Mouse (Mus musculus) CD4-positive, CD25-positive, alpha-beta regulatory T cell, adult 9 weeks (primary cell): ENCODE data around the gene Tmem213. TPM values are rescaled to one million over a fixed set of nuclear protein-coding genes. Genes with fewer than 3 reads are reported as not detected.

Experiments used
- polyA plus RNA-seq: library from polyadenylated mRNA; unstranded; fragments of 100-300 nt; shearing (Covaris generic); gene quantifications from one replicate; pipeline ENCODE4 v1.2.1, GENCODE M21; 2017

The Tmem213 gene
- not detected for polyA plus RNA-seq

GRCm38 (mm10) chr6:38109160-38109795 is at the start of gene Tmem213:
Tmem213 (plus strand) TSS chr6:38109255.

GRCm38 (mm10) chr6:38124207-38124835 is 15.3 kb downstream of the Tmem213 start, which contains the start of gene Atp6v0a4:
Atp6v0a4 (minus strand) TSS chr6:38124586.

Other genes with a start within 250 kb of the Tmem213 start
- 6.6 TPM for gene Trim24, start 238.4 kb upstream of the Tmem213 start, polyA plus RNA-seq
- gene Svopl, start 62.3 kb upstream of the Tmem213 start, polyA plus RNA-seq, result 0.24 TPM
- not detected for gene Atp6v0a4, start 15.3 kb downstream of the Tmem213 start, polyA plus RNA-seq
- 0.12 TPM for gene D630045J12Rik, start 144.8 kb downstream of the Tmem213 start, polyA plus RNA-seq
- 0.42 TPM for gene Zc3hav1l, start 190.0 kb downstream of the Tmem213 start, polyA plus RNA-seq
- gene Zc3hav1, start 245.3 kb downstream of the Tmem213 start, polyA plus RNA-seq, result 94.5 TPM